Mouse (Mus musculus): ENCODE results near the gene Cars.

DNA sequence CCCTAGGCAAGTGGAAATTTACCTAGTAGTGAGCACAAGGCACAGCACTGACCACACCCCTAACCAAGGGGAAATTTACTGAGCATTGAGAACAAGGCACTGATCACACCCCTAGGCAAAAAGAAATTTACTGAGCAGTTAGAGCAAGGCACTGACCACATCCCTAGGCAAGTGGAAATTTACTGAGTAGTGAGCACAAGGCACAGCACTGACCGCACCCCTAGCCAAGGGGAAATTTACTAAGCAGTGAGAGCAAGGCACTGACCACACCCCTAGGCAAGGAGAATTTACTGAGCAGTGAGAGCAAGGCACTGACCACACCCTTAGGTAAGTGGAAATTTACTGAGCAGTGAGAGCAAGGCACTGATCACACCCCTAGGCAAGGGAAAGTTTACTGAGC lies 36.8 kb upstream of the Cars start:
- no peak for TF ChIP-seq CTCF (conservative IDR thresholded peaks at IDR 0.05; ENCODE audit: low read length)
- no peak for TF ChIP-seq POU5F1 (IDR thresholded peaks at IDR 0.05; ENCODE audit: borderline replicate concordance, low read length)

All from E14TG2a.4 (cell line).